Mouse (Mus musculus) MEL (cell line): ENCODE measurements around the gene Ccdc138. TPM values are rescaled to one million over a fixed set of nuclear protein-coding genes. Genes with fewer than 3 reads are reported as not detected.
A peak's percentile ranks its signal among the peaks of the same experiment; 100 is the strongest.

Experiments
- DNase-seq: peaks from one replicate; pipeline ENCODE4 v3.0.0; 2011; ENCODE audit warnings: low read depth, low spot score
- H3K27ac ChIP-seq: 2 replicates; pipeline ENCODE4 v1.5.1; 2012; ENCODE audit warnings: low read depth, mild to moderate bottlenecking, control low read depth, low read length, moderate library complexity; ENCODE audit not compliant: control insufficient read depth
- H3K27me3 ChIP-seq, 2 experiments: fragments of 150-350 bp in 1 of 2; sonication (generic) in 1 of 2; 2 replicates each; pipeline ENCODE4 v1.6.1; 2012; ENCODE audit warnings: low read length in 2 of 2, mild to moderate bottlenecking in 2 of 2, improper control_type of control experiment in 1 of 2, moderate library complexity in 1 of 2; ENCODE audit not compliant: insufficient read depth in 2 of 2, control insufficient read depth in 1 of 2
- H3K36me3 ChIP-seq, 2 experiments: 2 replicates each; pipeline ENCODE4 v1.6.1; 2012 to 2014; ENCODE audit warnings: low read length in 2 of 2, improper control_type of control experiment in 1 of 2, inconsistent platforms in 1 of 2, mild to moderate bottlenecking in 1 of 2; ENCODE audit not compliant: insufficient read depth in 2 of 2, control insufficient read depth in 1 of 2
- H3K4me1 ChIP-seq, 2 experiments: fragments of 150-350 bp in 1 of 2; sonication (generic) in 1 of 2; 2 replicates each; pipeline ENCODE4 v1.6.1; 2012; ENCODE audit warnings: low read length in 2 of 2, improper control_type of control experiment in 1 of 2, mild to moderate bottlenecking in 1 of 2; ENCODE audit not compliant: insufficient read depth in 2 of 2, control insufficient read depth in 1 of 2
- H3K4me3 ChIP-seq, 2 experiments: fragments of 150-350 bp in 1 of 2; sonication (generic) in 1 of 2; 2 replicates each; pipeline ENCODE4 v1.5.1; 2012; ENCODE audit warnings: low read depth in 2 of 2, low read length in 2 of 2, mild to moderate bottlenecking in 2 of 2, moderate library complexity in 2 of 2, control low read depth in 1 of 2, improper control_type of control experiment in 1 of 2; ENCODE audit not compliant: control insufficient read depth in 1 of 2, insufficient read depth in 1 of 2
- H3K79me2 ChIP-seq: 2 replicates; pipeline ENCODE4 v1.6.1; 2012; ENCODE audit warnings: mild to moderate bottlenecking, low read length, moderate library complexity; ENCODE audit not compliant: control insufficient read depth, poor library complexity, insufficient read depth
- H3K9ac ChIP-seq: 2 replicates; pipeline ENCODE4 v1.6.1; 2012; ENCODE audit warnings: low read depth, mild to moderate bottlenecking, control low read depth, low read length, moderate library complexity; ENCODE audit not compliant: control insufficient read depth, poor library complexity, severe bottlenecking
- H3K9me3 ChIP-seq: fragments of 150-350 bp; sonication (generic); replicated peaks from 2 replicates; pipeline ENCODE4 v1.6.1; 2012; ENCODE audit warnings: mild to moderate bottlenecking, low read length, improper control_type of control experiment, moderate library complexity; ENCODE audit not compliant: insufficient read depth
- CHD2 ChIP-seq: IDR thresholded peaks from 2 replicates; pipeline ENCODE4 v1.6.1; 2011; ENCODE audit warnings: low read length, improper control_type of control experiment
- CTCF ChIP-seq, 3 experiments: IDR thresholded peaks in 2 of 3; conservative IDR thresholded peaks in 1 of 3; 2 replicates each; pipeline ENCODE4 v1.5.1; 2011 to 2012; ENCODE audit warnings: low read length in 3 of 3, low read depth in 2 of 3, mild to moderate bottlenecking in 2 of 3, improper control_type of control experiment in 1 of 3, inconsistent platforms in 1 of 3, mixed read lengths in 1 of 3, moderate library complexity in 1 of 3; ENCODE audit not compliant: control insufficient read depth in 1 of 3, insufficient read depth in 1 of 3, poor library complexity in 1 of 3, severe bottlenecking in 1 of 3
- E2F4 ChIP-seq: IDR thresholded peaks from 2 replicates; pipeline ENCODE4 v1.6.1; 2011; ENCODE audit warnings: low read depth, low read length, improper control_type of control experiment, borderline replicate concordance
- HCFC1 ChIP-seq: IDR thresholded peaks from 2 replicates; pipeline ENCODE4 v1.6.1; 2012; ENCODE audit warnings: low read depth, mild to moderate bottlenecking, inconsistent platforms, low read length, improper control_type of control experiment, moderate library complexity
- JUND ChIP-seq: IDR thresholded peaks from 2 replicates; pipeline ENCODE4 v1.6.1; 2011; ENCODE audit warnings: low read depth, mild to moderate bottlenecking, improper control_type of control experiment, low read length
- KAT2A ChIP-seq: conservative IDR thresholded peaks from 2 replicates; pipeline ENCODE4 v1.6.1; 2012; ENCODE audit warnings: low read depth, low read length, improper control_type of control experiment, inconsistent platforms
- MAFK ChIP-seq: IDR thresholded peaks from 2 replicates; pipeline ENCODE4 v1.6.1; 2011; ENCODE audit warnings: low read depth, mild to moderate bottlenecking, low read length, improper control_type of control experiment, borderline replicate concordance
- MAX ChIP-seq: IDR thresholded peaks from 2 replicates; pipeline ENCODE4 v1.6.1; 2011; ENCODE audit warnings: low read length, improper control_type of control experiment
- MXI1 ChIP-seq: IDR thresholded peaks from 2 replicates; pipeline ENCODE4 v1.6.1; 2011; ENCODE audit warnings: mild to moderate bottlenecking, low read depth, low read length, improper control_type of control experiment
- MYC ChIP-seq: IDR thresholded peaks from 2 replicates; pipeline ENCODE4 v1.6.1; 2011; ENCODE audit warnings: low read depth, mild to moderate bottlenecking, low read length, improper control_type of control experiment, moderate library complexity
- NELFE ChIP-seq: IDR thresholded peaks from 2 replicates; pipeline ENCODE4 v1.6.1; 2011; ENCODE audit warnings: low read depth, low read length, improper control_type of control experiment
- POLR2AphosphoS2 ChIP-seq: IDR thresholded peaks from 2 replicates; pipeline ENCODE4 v1.6.1; 2011; ENCODE audit warnings: low read length, improper control_type of control experiment
- POLR2AphosphoS5 ChIP-seq: IDR thresholded peaks from 2 replicates; pipeline ENCODE4 v1.6.1; 2012; ENCODE audit warnings: low read depth, borderline replicate concordance, mild to moderate bottlenecking, inconsistent platforms, low read length, moderate library complexity, mixed read lengths
- TBP ChIP-seq: IDR thresholded peaks from 2 replicates; pipeline ENCODE4 v1.8.0; 2011; ENCODE audit warnings: low read depth, low read length, improper control_type of control experiment
- USF2 ChIP-seq, 2 experiments: IDR thresholded peaks; 2 replicates each; pipeline ENCODE4 v1.6.1; 2011 to 2012; ENCODE audit warnings: improper control_type of control experiment in 2 of 2, low read length in 2 of 2, borderline replicate concordance in 1 of 2, inconsistent platforms in 1 of 2, low read depth in 1 of 2, mild to moderate bottlenecking in 1 of 2; ENCODE audit not compliant: insufficient read depth in 1 of 2
- ZMIZ1 ChIP-seq: IDR thresholded peaks from 2 replicates; pipeline ENCODE4 v1.6.1; 2012; ENCODE audit warnings: low read depth, mild to moderate bottlenecking, inconsistent platforms, low read length, improper control_type of control experiment, moderate library complexity
- ZNF384 ChIP-seq: IDR thresholded peaks from 2 replicates; pipeline ENCODE4 v1.6.1; 2012; ENCODE audit warnings: low read depth, mild to moderate bottlenecking, inconsistent platforms, low read length, improper control_type of control experiment
- polyA plus RNA-seq, 2 experiments: library from polyadenylated mRNA; stranded (reverse) in 1 of 2; unstranded in 1 of 2; fragments of >175 nt in 1 of 2; fragments of >200 nt in 1 of 2; gene quantifications; 2 replicates each; pipeline versions ENCODE4 v1.2.1 to v1.2.4; 2012; ENCODE audit warnings: low replicate concordance in 2 of 2, low read depth in 1 of 2; ENCODE audit not compliant: insufficient read length in 2 of 2, insufficient read depth in 1 of 2, missing spikeins in 1 of 2
- total RNA-seq: library from RNA; depleted of rRNA; stranded (reverse); fragments of 300-350 nt; gene quantifications from 2 replicates; pipeline ENCODE4 v1.2.3, GENCODE M21; 2012

Ccdc138 gene
- total and polyA plus RNA-seq, 3 experiments = 1.2 to 1.3 TPM; not detected in 1

DNA sequence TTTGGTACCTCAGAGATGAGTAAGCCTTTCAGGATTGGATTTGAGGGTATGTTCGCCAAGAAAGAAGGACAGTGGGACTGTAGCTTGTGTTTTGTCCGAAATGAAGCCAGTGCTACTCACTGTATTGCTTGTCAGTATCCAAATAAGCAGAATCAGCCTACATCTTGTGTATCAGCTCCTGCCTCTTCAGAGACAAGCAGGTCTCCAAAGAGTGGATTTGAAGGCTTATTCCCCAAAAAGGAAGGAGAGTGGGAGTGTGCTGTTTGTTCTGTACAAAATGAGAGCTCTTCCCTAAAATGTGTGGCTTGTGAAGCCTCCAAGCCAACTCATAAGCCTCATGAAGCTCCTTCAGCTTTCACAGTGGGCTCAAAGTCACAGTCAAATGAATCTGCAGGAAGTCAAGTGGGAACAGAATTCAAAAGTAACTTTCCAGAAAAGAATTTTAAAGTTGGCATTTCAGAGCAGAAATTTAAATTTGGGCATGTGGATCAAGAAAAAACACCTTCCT is 19.6 kb upstream of the Ccdc138 start:
- DNase-seq = no peak
- no peak overlapping the region for H3K4me3 ChIP-seq
- H3K9ac ChIP-seq = no peak overlapping the region
- no peak for TF ChIP-seq POLR2AphosphoS2
- no peak for TF ChIP-seq ZNF384
- no peak for TF ChIP-seq HCFC1
- no peak for TF ChIP-seq JUND
- no peak for TF ChIP-seq ZMIZ1
- TF ChIP-seq MXI1 = no peak
- no peak for TF ChIP-seq TBP
- H3K4me1 ChIP-seq = no peaks in the 10 kb centered on the region
- H3K27ac ChIP-seq = no peak overlapping the region
- H3K27me3 ChIP-seq = no peaks in the 10 kb centered on the region
- H3K79me2 ChIP-seq = peaks cover 3% of the 10 kb centered on the region; the same call in 1 of the 2 replicates
- H3K9me3 ChIP-seq = no peaks in the 10 kb centered on the region
- H3K36me3 ChIP-seq = peaks cover 0 to 60% of the 10 kb centered on the region in 2 experiments; a peak in 3 of 4 replicates

DNA sequence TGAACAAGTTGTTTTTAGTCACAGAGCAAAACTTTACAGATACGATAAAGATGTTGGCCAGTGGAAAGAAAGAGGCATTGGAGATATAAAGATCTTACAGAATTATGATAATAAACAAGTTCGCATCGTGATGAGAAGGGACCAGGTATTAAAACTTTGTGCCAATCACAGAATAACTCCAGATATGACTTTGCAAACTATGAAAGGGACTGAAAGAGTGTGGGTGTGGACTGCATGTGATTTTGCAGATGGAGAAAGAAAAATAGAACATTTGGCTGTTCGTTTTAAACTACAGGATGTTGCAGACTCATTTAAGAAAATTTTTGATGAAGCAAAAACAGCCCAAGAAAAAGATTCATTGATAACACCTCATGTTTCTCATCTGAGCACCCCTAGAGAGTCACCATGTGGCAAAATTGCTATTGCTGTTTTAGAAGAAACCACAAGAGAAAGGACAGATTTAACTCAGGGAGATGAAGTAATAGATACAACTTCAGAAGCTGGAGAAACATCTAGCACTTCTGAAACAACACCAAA is 17.7 kb upstream of the Ccdc138 start:
- peaks cover 0 to 62% of the 10 kb centered on the region in 2 experiments; a peak in 3 of 4 replicates for H3K36me3 ChIP-seq
- no peaks in the 10 kb centered on the region for H3K27me3 ChIP-seq
- no peaks in the 10 kb centered on the region for H3K9me3 ChIP-seq
- TF ChIP-seq USF2 (IDR thresholded peaks at IDR 0.05; ENCODE audit: borderline replicate concordance in 1 of 2, insufficient read depth in 1 of 2, low read depth in 1 of 2, low read length in 2 of 2) (no peak), KAT2A (no peak), MAX (no peak), JUND (no peak), MYC (no peak), CHD2 (no peak), MAFK (no peak), POLR2AphosphoS2 (0 out of 2 replicates have a peak, but pooled peaks have one; percentile 9), E2F4 (no peak)
- no peak overlapping the region for H3K27ac ChIP-seq
- H3K79me2 ChIP-seq = peaks cover 3% of the 10 kb centered on the region; the same call in 1 of the 2 replicates
- no peak overlapping the region for H3K9ac ChIP-seq
- DNase-seq = no peak
- H3K4me3 ChIP-seq = no peak overlapping the region
- H3K4me1 ChIP-seq = no peaks in the 10 kb centered on the region

DNA sequence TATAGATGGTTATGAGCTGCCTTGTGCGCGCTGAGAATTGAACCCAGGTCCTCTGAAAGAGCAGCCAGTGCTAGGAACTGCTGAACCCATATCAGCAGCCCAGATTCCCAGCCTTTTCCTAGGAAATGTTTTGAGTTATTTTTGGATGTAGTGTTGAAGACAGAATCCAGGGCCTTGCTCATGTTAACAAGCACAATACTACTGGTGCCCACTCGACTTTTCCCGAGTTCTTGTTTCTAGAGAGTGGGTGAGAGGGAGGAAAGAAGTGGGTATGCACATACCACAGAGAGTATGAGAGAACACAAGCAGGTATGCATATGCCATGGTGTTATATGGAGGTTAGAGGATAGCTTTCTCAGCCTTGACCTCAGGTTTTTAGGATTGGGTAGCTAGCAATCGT is 6.7 kb upstream of the Ccdc138 start:
- DNase-seq = no peak

More for the DNA sequence above, 6.7 kb upstream of the Ccdc138 start:
- TF ChIP-seq CHD2 = no peak
- TF ChIP-seq POLR2AphosphoS5 = no peak
- no peak for TF ChIP-seq HCFC1
- TF ChIP-seq CTCF (IDR thresholded peaks at IDR 0.05 in 2 of 3, conservative IDR thresholded peaks at IDR 0.05 in 1 of 3; ENCODE audit: control insufficient read depth in 1 of 3, insufficient read depth in 1 of 3, low read depth in 2 of 3, low read length in 3 of 3, poor library complexity in 1 of 3, severe bottlenecking in 1 of 3) = no peak
- no peak for TF ChIP-seq KAT2A
- TF ChIP-seq NELFE = no peak
- Histone ChIP-seq H3K4me1 (no peaks in the 10 kb centered on the region), H3K79me2 (no peaks in the 10 kb centered on the region), H3K4me3 (no peak overlapping the region), H3K9ac (no peak overlapping the region), H3K9me3 (no peaks in the 10 kb centered on the region), H3K36me3 (peaks cover 0 to 61% of the 10 kb centered on the region in 2 experiments; a peak in 3 of 4 replicates), H3K27me3 (no peaks in the 10 kb centered on the region), H3K27ac (no peak overlapping the region)
